Mouse (Mus musculus) gastrocnemius, postnatal 36 days (tissue): ENCODE measurements at regions not wholly inside any gene's neighbourhood (a gene's known extent, or its start where the extent isn't known, plus 50 kb on each side); places are given as distances from the start of the nearest gene placed in this dataset.
A peak's percentile ranks its signal among the peaks of the same experiment; 100 is the strongest.

Experiments used
- DNase-seq, 2 experiments: peaks; one replicate each; pipeline ENCODE4 v3.0.0; 2022
- intact Hi-C: fragments of 180-260 bp; cut with DNase I; formaldehyde crosslinking; loops from one replicate; pipeline ENCODE4 v1.15.1; 2025

GRCm38 (mm10) chr2:133208498-133208897, 262.8 kb upstream of the Fermt1 start:
- no peak for DNase-seq
- intact Hi-C loops: no loop called here

DNA sequence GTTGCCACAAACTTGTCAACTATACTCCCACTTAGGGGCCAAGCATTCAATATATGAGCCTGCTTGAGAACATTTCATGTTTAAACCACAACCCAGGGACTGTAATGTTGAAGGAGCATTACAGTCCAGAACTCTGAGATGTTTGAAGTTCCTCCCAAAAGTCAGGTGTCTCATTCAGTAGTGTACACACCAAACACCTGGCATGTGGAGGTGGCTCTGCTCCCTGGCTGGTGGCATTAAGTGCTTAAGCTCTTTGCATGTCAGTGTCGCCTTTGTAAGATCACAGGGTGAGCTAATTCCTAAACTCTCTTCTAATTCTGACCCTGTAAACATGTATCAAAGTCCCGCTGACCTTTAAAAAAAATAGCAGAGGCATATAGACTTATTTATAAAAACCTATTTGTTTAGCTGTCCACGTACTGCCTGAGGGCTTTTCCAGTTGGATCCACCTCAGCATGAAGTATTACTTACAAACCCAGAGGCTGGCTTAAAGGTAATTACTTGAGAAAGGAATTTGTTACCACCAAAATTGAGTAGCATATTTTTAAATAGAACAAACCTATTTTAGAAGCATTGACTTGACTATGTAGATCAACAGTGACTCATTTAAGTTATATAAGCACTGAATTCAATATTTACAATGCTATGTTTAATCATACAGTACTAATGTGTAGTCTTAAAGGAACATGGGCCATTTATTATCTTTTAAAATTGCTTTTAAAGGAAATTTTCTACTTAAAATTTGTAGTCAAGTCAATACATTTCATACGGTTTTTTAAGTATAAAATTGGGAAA, 276.3 kb upstream of the Fermt1 start:
- DNase-seq: no peak
- intact Hi-C loops: no loop called here

DNA sequence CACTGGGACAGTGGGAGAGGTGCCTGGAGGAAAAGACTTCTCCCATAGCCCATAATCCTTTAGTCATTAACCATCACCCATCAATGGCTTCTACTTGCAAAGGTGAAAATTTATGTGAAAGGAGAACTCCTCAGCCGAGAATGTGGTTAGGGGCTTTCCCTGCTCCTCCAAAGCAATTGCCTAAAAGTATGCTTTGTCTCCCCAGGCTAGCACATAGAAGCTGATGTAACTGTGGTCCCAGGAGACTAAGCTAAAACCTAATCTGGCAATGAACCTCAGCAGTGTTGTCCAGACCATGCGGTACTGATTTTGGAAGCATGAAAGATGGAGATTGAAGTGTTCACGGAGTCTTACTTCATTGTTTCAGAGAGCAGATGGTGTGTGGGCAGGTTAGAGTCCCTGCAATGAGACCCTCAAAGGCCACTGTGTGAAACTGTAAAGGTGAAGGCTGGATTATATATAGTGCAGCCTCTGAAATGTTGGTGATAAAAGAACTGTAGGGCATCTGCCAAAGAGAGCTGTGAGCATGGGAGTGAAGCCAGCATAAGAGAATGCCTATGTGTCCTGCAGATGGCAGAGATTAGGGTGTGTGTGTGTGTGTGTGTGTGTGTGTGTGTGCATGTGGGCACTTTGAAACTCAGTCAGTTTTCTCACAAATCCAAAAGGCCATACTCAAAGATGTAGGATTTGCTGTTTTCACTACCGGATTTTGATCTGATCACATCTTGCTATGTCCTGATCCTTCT, 289.6 kb upstream of the Fermt1 start:
- intact Hi-C loops: no loop called here
- DNase-seq: no peak

- no peak for DNase-seq
- intact Hi-C loops: no loop called here
Observed at GRCm38 (mm10) chr2:133252131-133252530, 299.8 kb upstream of the Bmp2 start.

GRCm38 (mm10) chr2:133274424-133274823, 277.5 kb upstream of the Bmp2 start:
- intact Hi-C loops: no loop called here
- DNase-seq: no peak

DNA sequence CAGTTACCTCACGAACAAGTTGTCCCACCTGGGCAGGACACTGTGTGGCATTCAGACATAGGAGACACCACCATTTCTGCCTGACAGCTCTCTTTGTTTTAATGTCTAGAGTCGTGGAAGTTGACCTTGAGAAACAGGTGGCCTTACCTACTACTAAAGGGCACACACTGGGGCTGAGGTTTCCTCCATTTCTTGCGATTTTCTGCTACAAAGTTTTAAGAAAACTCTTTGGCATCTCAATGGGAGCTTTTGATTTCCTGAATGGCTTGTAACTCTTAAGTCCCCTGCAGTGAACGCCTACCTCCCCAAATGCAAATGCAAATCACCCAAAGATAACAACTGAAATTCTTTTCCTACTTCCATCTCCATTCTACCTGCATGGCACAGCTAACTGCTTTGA, 273.4 kb upstream of the Bmp2 start:
- intact Hi-C loops: no loop called here

GRCm38 (mm10) chr2:133279275-133279674, 272.7 kb upstream of the Bmp2 start:
- intact Hi-C loops: no loop called here
- DNase-seq: no peak

More for the DNA sequence above, 273.4 kb upstream of the Bmp2 start:
- no peak for DNase-seq

DNA sequence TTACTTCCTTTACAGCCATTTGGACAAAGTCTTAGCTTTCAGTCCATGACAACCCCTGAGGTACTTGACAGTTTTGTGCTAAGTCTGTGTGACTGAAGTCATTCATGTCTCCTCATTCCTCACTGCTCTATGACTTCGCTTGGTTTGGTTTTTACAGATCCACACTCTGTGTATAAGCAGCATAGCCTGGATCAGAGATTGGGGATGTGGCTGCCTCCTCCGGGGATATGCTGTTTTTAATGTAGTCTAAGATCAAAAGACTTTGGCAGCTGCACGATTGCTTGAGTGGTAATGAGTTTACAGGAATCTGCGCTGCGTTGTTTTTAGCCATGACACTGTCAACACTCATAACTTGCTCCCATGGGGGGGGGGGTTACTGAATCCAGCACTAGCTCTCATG, 269.3 kb upstream of the Bmp2 start:
- intact Hi-C loops: no loop called here

DNA sequence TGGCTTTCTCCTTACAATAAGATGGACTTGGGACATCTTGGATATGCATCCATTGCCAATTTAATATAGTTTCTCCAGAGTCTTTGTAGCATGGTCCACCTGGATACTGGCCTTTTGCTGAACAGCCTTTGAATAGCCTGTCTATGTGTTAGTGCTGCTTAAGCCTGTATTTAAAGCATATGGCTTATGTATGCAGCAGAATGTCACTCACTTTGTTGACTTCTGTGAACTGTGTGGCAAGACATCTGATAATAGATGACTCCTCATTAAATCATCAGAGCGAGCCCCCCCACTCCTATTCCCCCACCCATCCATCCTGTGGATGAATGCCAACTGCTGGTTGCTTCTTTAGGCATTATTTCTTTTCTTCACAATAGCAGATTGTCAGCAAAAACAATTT, 268.2 kb upstream of the Bmp2 start:
- DNase-seq: no peak
- intact Hi-C loops: no loop called here

More for the DNA sequence above, 269.3 kb upstream of the Bmp2 start:
- DNase-seq: no peak

DNA sequence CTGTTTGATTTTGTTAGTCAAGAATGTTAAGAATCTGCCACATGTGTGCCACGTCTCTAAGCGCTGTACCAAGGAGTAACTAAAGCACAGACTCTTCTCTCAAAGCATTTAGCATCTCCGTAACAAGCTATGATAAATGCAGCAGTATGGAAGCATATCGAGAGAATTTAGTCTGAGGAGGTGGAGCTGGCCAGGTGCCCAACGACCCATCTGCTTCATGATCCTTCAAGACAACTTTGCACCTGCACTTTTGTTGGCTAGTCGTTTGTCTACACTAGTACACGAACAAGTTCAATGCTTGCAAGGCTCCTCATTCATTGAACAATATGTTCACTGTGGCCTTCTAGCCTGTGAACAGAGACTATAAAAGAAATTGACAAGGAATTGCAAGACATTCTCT, 257.8 kb upstream of the Bmp2 start:
- intact Hi-C loops: no loop called here
- DNase-seq: no peak

DNA sequence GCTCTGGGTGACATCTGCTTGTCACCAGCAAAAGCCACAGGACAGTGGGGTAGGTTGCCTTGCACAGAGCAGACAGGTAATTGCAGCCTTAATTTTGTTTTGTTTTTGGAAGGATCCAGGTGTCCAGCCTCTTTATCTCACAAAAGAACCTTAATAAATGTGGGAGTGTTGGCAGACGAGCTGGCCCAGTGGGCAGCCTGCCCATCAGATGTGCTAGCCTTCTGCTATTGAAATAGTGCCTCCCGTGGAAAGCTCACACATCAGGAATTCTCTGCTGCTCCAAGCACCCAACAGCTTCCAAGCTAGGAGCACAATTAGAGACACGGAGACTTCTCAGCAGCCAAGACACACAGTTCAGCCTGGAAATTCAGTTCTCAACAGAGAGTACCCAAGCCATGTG, 246.0 kb upstream of the Bmp2 start:
- intact Hi-C loops: no loop called here
- DNase-seq: peak in 1 of 2 experiments; percentile 12

- no peak for DNase-seq
- intact Hi-C loops: no loop called here
Observed at GRCm38 (mm10) chr2:133311001-133311400, 241.0 kb upstream of the Bmp2 start.

GRCm38 (mm10) chr2:133326290-133327050, 225.5 kb upstream of the Bmp2 start:
- no peak for DNase-seq
- intact Hi-C loops: no loop called here

- DNase-seq: no peak
- intact Hi-C loops: no loop called here
Observed at GRCm38 (mm10) chr2:133327653-133328052, 224.3 kb upstream of the Bmp2 start.

DNA sequence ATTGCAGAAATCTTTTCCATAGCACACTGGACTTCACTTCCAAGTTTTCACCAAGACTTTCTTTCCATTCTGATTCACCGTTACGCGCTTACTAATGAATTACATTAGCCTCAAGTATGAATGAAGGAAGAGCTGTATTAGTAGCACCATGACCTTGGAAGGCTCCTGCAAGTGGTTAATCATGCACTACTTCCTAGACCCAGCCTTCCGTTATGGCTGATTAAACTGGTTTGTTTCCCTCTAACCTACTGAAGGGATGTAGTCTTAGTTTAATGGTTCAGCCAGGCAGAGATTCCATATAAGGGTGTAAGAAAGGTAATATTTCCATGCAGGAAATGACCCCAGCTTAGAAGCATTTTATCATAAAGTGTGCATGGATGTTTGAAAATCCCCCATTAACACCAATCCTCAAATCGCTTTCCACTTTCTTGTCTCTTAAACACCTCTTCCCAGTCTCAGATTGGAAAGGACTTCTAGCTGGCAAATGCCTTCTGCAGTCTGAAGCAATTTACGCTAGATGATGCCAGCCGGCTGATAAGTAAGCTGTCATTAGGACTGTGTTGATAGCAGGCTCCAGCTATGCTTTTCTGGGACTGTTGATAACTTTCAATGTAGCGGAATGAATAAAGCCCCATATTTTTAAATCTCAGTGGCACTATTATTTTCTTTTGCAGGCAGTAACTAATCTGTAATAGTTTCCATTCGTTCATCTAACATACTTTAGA, 215.6 kb upstream of the Bmp2 start:
- intact Hi-C loops: no loop called here
- DNase-seq: no peak

DNA sequence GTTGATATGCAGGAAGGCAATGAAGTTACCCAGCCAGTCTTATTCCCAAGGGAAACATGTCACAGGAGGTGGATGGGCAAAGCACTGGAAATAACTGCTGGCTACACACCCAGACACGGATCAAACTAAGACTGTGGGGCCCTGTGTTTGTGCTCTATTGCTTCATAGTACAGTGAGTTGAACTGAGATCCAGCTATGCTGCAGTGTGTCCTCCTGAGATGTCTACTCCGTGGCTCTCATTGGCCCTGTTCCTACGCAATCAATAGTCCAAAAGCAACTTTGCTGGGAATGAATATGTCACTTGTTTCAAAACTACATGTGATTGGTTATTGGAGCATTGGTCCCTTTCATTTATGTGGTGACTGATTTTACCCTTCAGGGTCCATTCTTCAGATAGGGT, 213.8 kb upstream of the Bmp2 start:
- DNase-seq: no peak
- intact Hi-C loops: no loop called here

GRCm38 (mm10) chr2:133341352-133341751, 210.6 kb upstream of the Bmp2 start:
- DNase-seq: no peak

GRCm38 (mm10) chr2:133345964-133346788, 205.8 kb upstream of the Bmp2 start:
- intact Hi-C loops: no loop called here
- no peak for DNase-seq

More at GRCm38 (mm10) chr2:133341352-133341751, 210.6 kb upstream of the Bmp2 start:
- intact Hi-C loops: no loop called here

DNA sequence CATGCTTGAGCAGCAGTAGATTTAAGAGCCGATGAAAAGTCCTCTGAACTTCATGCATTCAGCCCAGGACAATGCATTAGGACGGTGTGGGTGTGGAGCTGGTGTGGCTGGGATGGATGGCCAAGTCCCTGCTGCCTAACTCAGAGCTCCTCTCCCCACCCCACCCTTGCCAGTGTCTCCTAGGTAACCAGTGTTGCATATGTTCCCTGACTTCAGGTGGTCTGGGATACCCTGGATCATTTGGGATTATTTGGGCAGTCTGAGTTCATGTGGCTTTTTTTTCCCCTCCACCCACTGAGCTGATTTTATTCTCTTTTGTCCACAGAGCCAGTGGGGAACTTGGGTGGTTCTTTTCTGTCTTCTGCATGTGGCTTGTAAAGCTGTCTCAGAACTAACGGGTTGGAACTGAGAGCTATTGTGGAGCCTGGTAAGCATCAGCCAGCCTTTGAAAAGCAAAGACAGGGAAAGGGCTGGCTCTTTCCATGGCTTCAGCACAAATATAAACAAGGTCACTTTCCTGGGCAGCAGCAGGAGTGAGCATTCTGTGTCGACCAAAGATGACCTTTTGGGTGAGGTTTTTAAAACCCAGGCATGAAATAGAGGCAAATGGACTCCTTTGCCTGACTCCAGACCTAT, 205.1 kb upstream of the Bmp2 start:
- DNase-seq: no peak
- intact Hi-C loops: no loop called here
